Mouse (Mus musculus): ENCODE measurements around the gene Nek11. TPM values are rescaled to one million over a fixed set of nuclear protein-coding genes. Genes with fewer than 3 reads are reported as not detected.

Nek11 gene
- polyA plus RNA-seq, 1 experiment from 2014 or later, result 0.18 TPM

GRCm38 (mm10) chr9:105376954-105377530 lies 18.3 kb downstream of the Nek11 start:
- H3K27me3 ChIP-seq (ENCODE audit: control insufficient read depth, insufficient read depth, low read length), result no peaks in the 10 kb centered on the region
- ATAC-seq (ENCODE audit: insufficient number of reproducible peaks, insufficient read depth, low FRiP score, low read depth), result no peak

DNA sequence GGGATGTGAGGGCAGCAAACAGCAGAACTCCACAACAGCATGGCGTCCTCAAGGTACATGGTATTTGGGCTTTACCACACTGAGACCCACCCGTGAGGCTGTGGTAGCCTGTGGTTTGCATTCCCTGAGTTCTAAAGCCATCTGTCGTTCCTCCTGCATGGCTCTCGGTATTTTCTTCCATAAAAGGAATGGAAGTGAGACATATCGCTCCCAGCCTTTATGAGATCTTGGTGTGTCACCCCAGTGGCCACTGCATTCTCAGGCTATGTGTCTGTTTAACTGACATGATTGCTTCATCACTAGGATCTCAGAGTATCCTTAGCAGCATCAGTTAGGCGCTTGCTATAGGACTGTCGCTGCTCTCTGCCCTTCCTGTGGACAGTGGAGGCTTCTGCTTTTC lies 18.9 kb downstream of the Nek11 start:
- no peaks in the 10 kb centered on the region for H3K27me3 ChIP-seq (ENCODE audit: control insufficient read depth, insufficient read depth, low read length)
- H3K27ac ChIP-seq (replicated peaks in 1 of 2; ENCODE audit: control insufficient read depth in 1 of 2, insufficient read depth in 1 of 2, low read depth in 2 of 2, low read length in 2 of 2), result no peak overlapping the region
- H3K4me3 ChIP-seq (ENCODE audit: control insufficient read depth in 1 of 2, insufficient read depth in 1 of 2, low read depth in 1 of 2, low read length in 2 of 2), result no peak overlapping the region
- H3K4me1 ChIP-seq (ENCODE audit: control insufficient read depth in 2 of 2, insufficient read depth in 2 of 2, low read length in 2 of 2), result no peaks in the 10 kb centered on the region
- H3K36me3 ChIP-seq (ENCODE audit: control insufficient read depth, insufficient read depth, low read length), result no peaks in the 10 kb centered on the region
- WGBS, result 59% methylated on average over 7 of the region's 7 CpGs
- H3K9ac ChIP-seq (ENCODE audit: low read length), result no peak overlapping the region
- no peak for ATAC-seq (ENCODE audit: insufficient number of reproducible peaks, insufficient read depth, low FRiP score, low read depth)
- H3K9me3 ChIP-seq (ENCODE audit: control insufficient read depth, low read length), result no peaks in the 10 kb centered on the region
- no peak overlapping the region for H3K4me2 ChIP-seq (ENCODE audit: low read length)

More at GRCm38 (mm10) chr9:105376954-105377530, 18.3 kb downstream of the Nek11 start:
- 69% methylated on average over 7 of the region's 7 CpGs for WGBS
- no peaks in the 10 kb centered on the region for H3K9me3 ChIP-seq (ENCODE audit: control insufficient read depth, low read length)
- H3K9ac ChIP-seq (ENCODE audit: low read length), result no peak overlapping the region
- H3K4me2 ChIP-seq (ENCODE audit: low read length), result no peak overlapping the region
- H3K4me1 ChIP-seq (ENCODE audit: control insufficient read depth in 2 of 2, insufficient read depth in 2 of 2, low read length in 2 of 2), result no peaks in the 10 kb centered on the region
- H3K4me3 ChIP-seq (ENCODE audit: control insufficient read depth in 1 of 2, insufficient read depth in 1 of 2, low read depth in 1 of 2, low read length in 2 of 2), result no peak overlapping the region
- no peaks in the 10 kb centered on the region for H3K36me3 ChIP-seq (ENCODE audit: control insufficient read depth, insufficient read depth, low read length)
- H3K27ac ChIP-seq (replicated peaks in 1 of 2; ENCODE audit: control insufficient read depth in 1 of 2, insufficient read depth in 1 of 2, low read depth in 2 of 2, low read length in 2 of 2), result no peak overlapping the region

- no peak for ATAC-seq (ENCODE audit: insufficient number of reproducible peaks, insufficient read depth, low FRiP score, low read depth)
- H3K4me1 ChIP-seq (ENCODE audit: control insufficient read depth in 2 of 2, insufficient read depth in 2 of 2, low read length in 2 of 2), result no peaks in the 10 kb centered on the region
- 50% methylated on average over 5 of the region's 5 CpGs for WGBS
- H3K4me2 ChIP-seq (ENCODE audit: low read length), result no peak overlapping the region
- H3K9me3 ChIP-seq (ENCODE audit: control insufficient read depth, low read length), result no peaks in the 10 kb centered on the region
- no peaks in the 10 kb centered on the region for H3K36me3 ChIP-seq (ENCODE audit: control insufficient read depth, insufficient read depth, low read length)
- no peak overlapping the region for H3K27ac ChIP-seq (replicated peaks in 1 of 2; ENCODE audit: control insufficient read depth in 1 of 2, insufficient read depth in 1 of 2, low read depth in 2 of 2, low read length in 2 of 2)
- H3K9ac ChIP-seq (ENCODE audit: low read length), result no peak overlapping the region
- no peak overlapping the region for H3K4me3 ChIP-seq (ENCODE audit: control insufficient read depth in 1 of 2, insufficient read depth in 1 of 2, low read depth in 1 of 2, low read length in 2 of 2)
- H3K27me3 ChIP-seq (ENCODE audit: control insufficient read depth, insufficient read depth, low read length), result no peaks in the 10 kb centered on the region
Observed at GRCm38 (mm10) chr9:105374361-105374760, 21.0 kb downstream of the Nek11 start.

- Histone ChIP-seq H3K27me3 (ENCODE audit: control insufficient read depth, insufficient read depth, low read length) (no peaks in the 10 kb centered on the region), H3K4me2 (ENCODE audit: low read length) (no peak overlapping the region), H3K9me3 (ENCODE audit: control insufficient read depth, low read length) (no peaks in the 10 kb centered on the region), H3K27ac (replicated peaks in 1 of 2; ENCODE audit: control insufficient read depth in 1 of 2, insufficient read depth in 1 of 2, low read depth in 2 of 2, low read length in 2 of 2) (no peak overlapping the region), H3K4me3 (ENCODE audit: control insufficient read depth in 1 of 2, insufficient read depth in 1 of 2, low read depth in 1 of 2, low read length in 2 of 2) (no peak overlapping the region), H3K4me1 (ENCODE audit: control insufficient read depth in 2 of 2, insufficient read depth in 2 of 2, low read length in 2 of 2) (no peaks in the 10 kb centered on the region), H3K9ac (ENCODE audit: low read length) (no peak overlapping the region), H3K36me3 (ENCODE audit: control insufficient read depth, insufficient read depth, low read length) (no peaks in the 10 kb centered on the region)
- WGBS, result 79% methylated on average over 3 of the region's 3 CpGs
- ATAC-seq (ENCODE audit: insufficient number of reproducible peaks, insufficient read depth, low FRiP score, low read depth), result no peak
Observed at GRCm38 (mm10) chr9:105368605-105369004, 26.7 kb downstream of the Nek11 start.

DNA sequence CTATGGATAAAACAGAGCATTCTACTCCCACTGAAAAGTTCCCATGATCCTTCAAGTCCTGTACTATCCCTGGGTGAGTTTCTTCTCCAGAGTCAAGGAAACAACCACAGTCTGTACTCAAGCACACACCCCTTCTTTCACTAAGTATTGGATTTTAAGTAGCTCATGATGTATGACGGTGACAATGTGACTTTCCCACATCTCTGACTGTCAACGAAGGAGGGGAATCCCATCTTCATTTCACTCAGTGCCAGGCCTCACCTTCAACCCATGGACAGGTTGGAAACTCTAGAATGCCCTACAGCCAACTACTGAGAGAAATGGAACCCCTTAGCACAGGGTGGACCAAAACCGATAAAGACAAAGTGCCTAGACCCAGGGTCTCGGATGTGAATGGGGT lies 29.1 kb downstream of the Nek11 start:
- Histone ChIP-seq H3K4me3 (ENCODE audit: control insufficient read depth in 1 of 2, insufficient read depth in 1 of 2, low read depth in 1 of 2, low read length in 2 of 2) (no peak overlapping the region), H3K9me3 (ENCODE audit: control insufficient read depth, low read length) (no peaks in the 10 kb centered on the region)

GRCm38 (mm10) chr9:105363520-105364231 lies 31.6 kb downstream of the Nek11 start:
- WGBS, result 75% methylated on average over 5 of the region's 5 CpGs
- Histone ChIP-seq H3K4me2 (ENCODE audit: low read length) (no peak overlapping the region), H3K9me3 (ENCODE audit: control insufficient read depth, low read length) (no peaks in the 10 kb centered on the region), H3K9ac (ENCODE audit: low read length) (no peak overlapping the region), H3K27me3 (ENCODE audit: control insufficient read depth, insufficient read depth, low read length) (no peaks in the 10 kb centered on the region), H3K4me3 (ENCODE audit: control insufficient read depth in 1 of 2, insufficient read depth in 1 of 2, low read depth in 1 of 2, low read length in 2 of 2) (no peak overlapping the region), H3K36me3 (ENCODE audit: control insufficient read depth, insufficient read depth, low read length) (no peaks in the 10 kb centered on the region), H3K27ac (replicated peaks in 1 of 2; ENCODE audit: control insufficient read depth in 1 of 2, insufficient read depth in 1 of 2, low read depth in 2 of 2, low read length in 2 of 2) (no peak overlapping the region), H3K4me1 (ENCODE audit: control insufficient read depth in 2 of 2, insufficient read depth in 2 of 2, low read length in 2 of 2) (no peaks in the 10 kb centered on the region)
- ATAC-seq (ENCODE audit: insufficient number of reproducible peaks, insufficient read depth, low FRiP score, low read depth), result no peak

More for the DNA sequence above, 29.1 kb downstream of the Nek11 start:
- Histone ChIP-seq H3K9ac (ENCODE audit: low read length) (no peak overlapping the region), H3K27ac (replicated peaks in 1 of 2; ENCODE audit: control insufficient read depth in 1 of 2, insufficient read depth in 1 of 2, low read depth in 2 of 2, low read length in 2 of 2) (no peak overlapping the region), H3K4me1 (ENCODE audit: control insufficient read depth in 2 of 2, insufficient read depth in 2 of 2, low read length in 2 of 2) (no peaks in the 10 kb centered on the region), H3K36me3 (ENCODE audit: control insufficient read depth, insufficient read depth, low read length) (no peaks in the 10 kb centered on the region), H3K4me2 (ENCODE audit: low read length) (no peak overlapping the region), H3K27me3 (ENCODE audit: control insufficient read depth, insufficient read depth, low read length) (no peaks in the 10 kb centered on the region)
- ATAC-seq (ENCODE audit: insufficient number of reproducible peaks, insufficient read depth, low FRiP score, low read depth), result no peak
- WGBS, result 86% methylated on average over 4 of the region's 4 CpGs

- H3K27me3 ChIP-seq (ENCODE audit: control insufficient read depth, insufficient read depth, low read length), result no peaks in the 10 kb centered on the region
- no peak overlapping the region for H3K9ac ChIP-seq (ENCODE audit: low read length)
- H3K4me3 ChIP-seq (ENCODE audit: control insufficient read depth in 1 of 2, insufficient read depth in 1 of 2, low read depth in 1 of 2, low read length in 2 of 2), result no peak overlapping the region
- H3K27ac ChIP-seq (replicated peaks in 1 of 2; ENCODE audit: control insufficient read depth in 1 of 2, insufficient read depth in 1 of 2, low read depth in 2 of 2, low read length in 2 of 2), result no peak overlapping the region
- H3K9me3 ChIP-seq (ENCODE audit: control insufficient read depth, low read length), result no peaks in the 10 kb centered on the region
- 58% methylated on average over 2 of the region's 2 CpGs for WGBS
- H3K36me3 ChIP-seq (ENCODE audit: control insufficient read depth, insufficient read depth, low read length), result no peaks in the 10 kb centered on the region
- no peaks in the 10 kb centered on the region for H3K4me1 ChIP-seq (ENCODE audit: control insufficient read depth in 2 of 2, insufficient read depth in 2 of 2, low read length in 2 of 2)
- no peak overlapping the region for H3K4me2 ChIP-seq (ENCODE audit: low read length)
- ATAC-seq (ENCODE audit: insufficient number of reproducible peaks, insufficient read depth, low FRiP score, low read depth), result no peak
Observed at GRCm38 (mm10) chr9:105362181-105362580, 33.1 kb downstream of the Nek11 start.

GRCm38 (mm10) chr9:105349034-105349433 lies 46.3 kb downstream of the Nek11 start:
- ATAC-seq (ENCODE audit: insufficient number of reproducible peaks, insufficient read depth, low FRiP score, low read depth), result no peak
- no peaks in the 10 kb centered on the region for H3K27me3 ChIP-seq (ENCODE audit: control insufficient read depth, insufficient read depth, low read length)

More at GRCm38 (mm10) chr9:105349034-105349433, 46.3 kb downstream of the Nek11 start:
- Histone ChIP-seq H3K9me3 (ENCODE audit: control insufficient read depth, low read length) (no peaks in the 10 kb centered on the region), H3K4me3 (ENCODE audit: control insufficient read depth in 1 of 2, insufficient read depth in 1 of 2, low read depth in 1 of 2, low read length in 2 of 2) (no peak overlapping the region), H3K36me3 (ENCODE audit: control insufficient read depth, insufficient read depth, low read length) (no peaks in the 10 kb centered on the region), H3K27ac (replicated peaks in 1 of 2; ENCODE audit: control insufficient read depth in 1 of 2, insufficient read depth in 1 of 2, low read depth in 2 of 2, low read length in 2 of 2) (no peak overlapping the region), H3K4me2 (ENCODE audit: low read length) (no peak overlapping the region), H3K4me1 (ENCODE audit: control insufficient read depth in 2 of 2, insufficient read depth in 2 of 2, low read length in 2 of 2) (no peaks in the 10 kb centered on the region), H3K9ac (ENCODE audit: low read length) (no peak overlapping the region)
- 72% methylated on average over 5 of the region's 5 CpGs for WGBS
